Mouse (Mus musculus) liver, adult 2 months (tissue): ENCODE data around the gene Ubxn6. TPM values are rescaled to one million over a fixed set of nuclear protein-coding genes. Genes with fewer than 3 reads are reported as not detected.
A peak's percentile ranks its signal among the peaks of the same experiment; 100 is the strongest.

Experiments used
- DNase-seq: peaks from one replicate; pipeline ENCODE4 v3.0.0-alpha.2; 2011; ENCODE audit warnings: low read depth, low spot score; ENCODE audit errors: extremely low read depth
- H3K27ac ChIP-seq: fragments of 200-500 bp; replicated peaks from 2 replicates; pipeline ENCODE4 v1.5.1; 2012; ENCODE audit warnings: low read depth, mild to moderate bottlenecking, control low read depth, inconsistent platforms, low read length; ENCODE audit not compliant: insufficient read depth
- H3K27me3 ChIP-seq: fragments of 200-500 bp; 2 replicates; pipeline ENCODE4 v1.6.1; 2012; ENCODE audit warnings: mild to moderate bottlenecking, moderate library complexity, low read length, inconsistent platforms; ENCODE audit not compliant: control insufficient read depth, insufficient read depth
- H3K36me3 ChIP-seq: fragments of 200-500 bp; 2 replicates; pipeline ENCODE4 v1.6.1; 2012; ENCODE audit warnings: low read length, inconsistent platforms; ENCODE audit not compliant: control insufficient read depth, insufficient read depth
- H3K4me1 ChIP-seq: fragments of 200-500 bp; 2 replicates; pipeline ENCODE4 v1.6.1; 2011; ENCODE audit warnings: low read length; ENCODE audit not compliant: control insufficient read depth, insufficient read depth
- H3K4me3 ChIP-seq: fragments of 200-500 bp; 2 replicates; pipeline ENCODE4 v1.5.1; 2011; ENCODE audit warnings: low read depth, mild to moderate bottlenecking, control low read depth, low read length, moderate library complexity; ENCODE audit not compliant: insufficient read depth
- H3K79me2 ChIP-seq: fragments of 200-500 bp; 2 replicates; pipeline ENCODE4 v1.6.1; 2012; ENCODE audit warnings: inconsistent platforms, mild to moderate bottlenecking, low read length, moderate library complexity; ENCODE audit not compliant: control insufficient read depth, insufficient read depth
- H3K9ac ChIP-seq: fragments of 200-500 bp; 2 replicates; pipeline ENCODE4 v1.6.1; 2012; ENCODE audit warnings: low read depth, mild to moderate bottlenecking, control low read depth, inconsistent platforms, low read length
- CTCF ChIP-seq: fragments of 200-500 bp; IDR thresholded peaks from 2 replicates; pipeline ENCODE4 v1.5.1; 2011; ENCODE audit warnings: low read depth, low read length, control low read depth
- POLR2A ChIP-seq: fragments of 200-500 bp; IDR thresholded peaks from 2 replicates; pipeline ENCODE4 v1.6.1; 2011; ENCODE audit warnings: low read length, control low read depth; ENCODE audit not compliant: insufficient read depth; ENCODE audit errors: extremely low read depth
- WGBS: fragments of 180-500 bp; shearing (Covaris S2); methylation state at CpG from one replicate; pipeline ENCODE4 v1.1.7; 2018; 5-methylcytosine and 5-hydroxymethylcytosine counted together
- polyA plus RNA-seq: library from polyadenylated mRNA; depleted of rRNA; stranded (reverse); fragments of >200 nt; gene quantifications from 2 replicates; pipeline ENCODE4 v1.2.3, GENCODE M21; 2012
- total RNA-seq: library from RNA; depleted of rRNA; stranded (reverse); fragments of >200 nt; gene quantifications from 2 replicates; pipeline ENCODE4 v1.2.3, GENCODE M21; 2014

Ubxn6 gene
- total and polyA plus RNA-seq, 2 experiments, result 34.9 to 55.8 TPM

DNA sequence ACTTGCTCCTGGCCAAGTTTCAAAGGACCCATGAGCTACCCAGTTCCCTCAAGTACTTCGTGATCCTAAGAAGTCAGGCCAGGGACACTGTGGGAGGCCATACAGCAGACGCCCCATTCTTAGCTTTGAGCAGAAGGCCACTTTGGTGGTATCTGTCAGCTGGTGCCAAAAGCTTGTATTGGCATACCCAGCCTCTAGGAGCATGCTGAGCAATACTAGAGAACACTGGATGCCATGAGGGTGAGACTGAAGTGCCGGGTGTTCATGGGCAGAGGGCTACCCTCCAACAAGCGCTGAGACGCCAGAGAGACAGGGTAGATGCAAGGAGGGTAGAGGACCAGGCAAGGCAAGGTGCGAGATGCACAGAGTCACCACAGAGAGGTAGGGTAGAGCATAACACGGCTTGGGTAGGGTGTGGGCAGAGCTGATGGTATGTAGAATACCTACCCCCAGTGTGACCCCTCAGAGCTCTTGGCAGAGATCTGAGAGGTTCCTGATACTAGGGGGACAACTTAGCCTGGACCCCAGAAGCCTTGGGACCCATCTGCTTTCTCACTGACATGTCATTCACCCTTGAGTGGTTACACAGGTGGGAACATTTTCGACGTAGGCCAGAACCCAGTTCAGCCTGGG, 44.5 kb downstream of the Ubxn6 start:
- H3K4me1 ChIP-seq, result peaks cover 49% of the 10 kb centered on the region
- TF ChIP-seq POLR2A, result no peak
- TF ChIP-seq CTCF, result no peak
- H3K27ac ChIP-seq, result 0 out of 2 replicates have a peak overlapping the region, but pooled peaks have one; percentile 21
- H3K27me3 ChIP-seq, result no peaks in the 10 kb centered on the region
- WGBS, result 84% methylated on average over 9 of the region's 9 CpGs
- H3K36me3 ChIP-seq, result no peaks in the 10 kb centered on the region
- no peak overlapping the region for H3K9ac ChIP-seq
- peaks cover 62% of the 10 kb centered on the region for H3K79me2 ChIP-seq
- no peak overlapping the region for H3K4me3 ChIP-seq
- DNase-seq, result no peak

DNA sequence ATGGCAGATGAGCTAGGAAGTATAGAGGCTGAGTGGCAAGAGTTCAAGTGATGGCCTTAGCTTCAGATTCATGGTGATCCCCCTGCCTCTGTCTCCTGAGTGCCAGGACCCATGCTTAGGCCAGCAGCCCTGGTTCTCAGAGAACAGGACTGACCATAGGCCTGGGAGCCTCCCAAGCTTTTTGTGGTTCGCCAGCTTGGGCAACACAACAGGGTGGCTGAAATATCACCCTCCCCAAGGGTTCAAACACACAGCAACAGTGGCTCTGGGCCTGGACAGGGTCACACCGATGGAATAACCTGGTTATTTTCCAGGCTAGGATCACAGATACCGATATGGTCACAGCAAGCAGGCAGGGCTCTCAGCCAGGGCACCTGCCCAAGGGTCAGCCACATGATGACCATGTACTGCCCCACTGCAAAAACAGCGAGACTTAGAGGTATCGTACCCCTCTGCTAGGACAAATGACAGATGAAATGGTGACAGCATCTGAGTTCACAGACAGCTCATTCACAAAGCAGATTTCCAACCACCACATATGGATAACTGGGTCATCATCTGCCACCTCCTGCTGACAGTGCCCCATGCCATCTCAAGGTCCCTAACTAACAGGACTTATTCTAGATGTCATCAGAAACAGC, 46.9 kb downstream of the Ubxn6 start:
- peaks cover 40% of the 10 kb centered on the region for H3K4me1 ChIP-seq
- H3K4me3 ChIP-seq, result no peak overlapping the region
- 25% methylated on average over 5 of the region's 5 CpGs for WGBS
- H3K79me2 ChIP-seq, result peaks cover 60% of the 10 kb centered on the region
- peak; percentile 91 for DNase-seq
- H3K27me3 ChIP-seq, result no peaks in the 10 kb centered on the region
- H3K9ac ChIP-seq, result no peak overlapping the region
- no peak for TF ChIP-seq POLR2A
- no peak for TF ChIP-seq CTCF
- peak overlapping the region; percentile 25 for H3K27ac ChIP-seq
- no peaks in the 10 kb centered on the region for H3K36me3 ChIP-seq

- Histone ChIP-seq H3K36me3 (no peaks in the 10 kb centered on the region), H3K4me3 (no peak overlapping the region), H3K27me3 (no peaks in the 10 kb centered on the region), H3K27ac (no peak overlapping the region), H3K9ac (no peak overlapping the region; the same call in 1 of the 2 replicates), H3K79me2 (peaks cover 62% of the 10 kb centered on the region), H3K4me1 (peaks cover 33% of the 10 kb centered on the region)
- WGBS, result 26% methylated on average over 1 of the region's 1 CpGs
- TF ChIP-seq CTCF (no peak), POLR2A (no peak)
- no peak for DNase-seq
These were observed 47.9 kb downstream of the Ubxn6 start for GRCm38 (mm10) chr17:56026881-56027280.

- Histone ChIP-seq H3K4me3 (no peak overlapping the region), H3K27me3 (no peaks in the 10 kb centered on the region), H3K4me1 (peaks cover 36% of the 10 kb centered on the region), H3K27ac (no peak overlapping the region), H3K79me2 (peaks cover 59% of the 10 kb centered on the region), H3K9ac (no peak overlapping the region), H3K36me3 (no peaks in the 10 kb centered on the region)
- no peak for TF ChIP-seq POLR2A
- TF ChIP-seq CTCF, result no peak
- 77% methylated on average over 1 of the region's 1 CpGs for WGBS
- no peak for DNase-seq
These were observed 48.5 kb downstream of the Ubxn6 start for GRCm38 (mm10) chr17:56026303-56026702.

DNA sequence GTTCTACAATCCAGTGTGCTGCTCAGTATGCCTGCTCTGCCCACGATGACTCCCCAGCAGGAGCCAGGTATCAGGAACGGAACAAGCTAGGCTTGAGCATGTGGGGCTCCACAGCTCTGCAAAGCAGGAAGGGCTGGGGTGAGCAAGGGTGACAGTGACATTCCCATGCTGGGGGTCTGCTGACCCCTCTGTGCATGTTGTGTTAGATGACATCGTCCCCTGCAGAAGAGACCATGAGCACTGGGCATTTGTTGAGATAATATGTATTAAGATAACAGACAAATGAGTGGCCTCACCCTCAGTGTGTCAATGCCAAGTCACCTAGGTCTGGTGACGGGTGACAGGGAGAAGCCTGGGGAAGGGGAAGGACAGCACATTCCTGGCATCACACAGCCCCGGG, 49.9 kb downstream of the Ubxn6 start:
- H3K36me3 ChIP-seq, result no peaks in the 10 kb centered on the region
- peaks cover 48% of the 10 kb centered on the region for H3K79me2 ChIP-seq
- WGBS, result 71% methylated on average over 5 of the region's 5 CpGs
- H3K27ac ChIP-seq, result no peak overlapping the region
- no peak for TF ChIP-seq POLR2A
- TF ChIP-seq CTCF, result no peak
- H3K9ac ChIP-seq, result no peak overlapping the region
- peaks cover 33% of the 10 kb centered on the region for H3K4me1 ChIP-seq
- H3K4me3 ChIP-seq, result no peak overlapping the region
- DNase-seq, result no peak
- H3K27me3 ChIP-seq, result no peaks in the 10 kb centered on the region

- Histone ChIP-seq H3K4me3 (no peak overlapping the region), H3K36me3 (no peaks in the 10 kb centered on the region), H3K27me3 (no peaks in the 10 kb centered on the region), H3K4me1 (peaks cover 33% of the 10 kb centered on the region), H3K79me2 (peaks cover 46% of the 10 kb centered on the region), H3K9ac (no peak overlapping the region), H3K27ac (no peak overlapping the region)
- TF ChIP-seq POLR2A, result no peak
- TF ChIP-seq CTCF, result no peak
- DNase-seq, result no peak
- WGBS, result 58% methylated on average over 2 of the region's 2 CpGs
These were observed 50.4 kb downstream of the Ubxn6 start for GRCm38 (mm10) chr17:56024476-56024875.
